Mouse (Mus musculus) erythroblast, embryonic 14.5 days (primary cell): ENCODE data around the gene Ntng2.

ENCODE experiments used
- GATA1 ChIP-seq: IDR thresholded peaks from 2 replicates; pipeline ENCODE4 v1.6.1; 2012; ENCODE audit warnings: low read length, inconsistent platforms, mixed read lengths
- TAL1 ChIP-seq: IDR thresholded peaks from 3 replicates; pipeline ENCODE4 v1.6.1; 2012; ENCODE audit warnings: low read length, inconsistent platforms, mixed read lengths

DNA sequence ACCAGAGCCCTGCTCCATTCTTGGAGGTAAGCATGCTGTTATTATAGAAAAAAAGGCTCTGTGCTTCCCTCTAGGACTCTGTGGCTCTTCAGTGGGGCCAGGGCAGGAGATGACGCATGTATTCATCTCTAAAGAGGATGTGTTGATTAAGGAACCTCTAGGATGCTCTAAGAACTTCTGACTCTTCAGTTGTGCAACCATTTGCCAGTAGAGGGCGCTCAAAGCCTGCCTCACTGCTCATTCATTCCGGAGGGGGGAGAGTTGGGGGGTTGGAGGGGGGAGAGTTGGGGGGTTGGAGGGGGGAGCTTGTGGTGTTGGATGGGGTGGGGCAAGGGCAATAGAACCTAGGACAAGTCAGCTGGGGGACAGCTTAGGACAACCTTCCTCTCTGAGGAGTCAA lies 52.9 kb downstream of the Ntng2 start:
- TF ChIP-seq GATA1 (no peak), TAL1 (no peak)
